Mouse (Mus musculus) intestine, postnatal 0 days (tissue): ENCODE results near the gene Syne1. TPM values are rescaled to one million over a fixed set of nuclear protein-coding genes. Genes with fewer than 3 reads are reported as not detected.

Source experiments
- ATAC-seq: fragments of 200-750 bp; cut with Nextera tagmentation; 2 replicates; pipeline ENCODE4 v1.8.0; 2017; ENCODE audit warnings: mild to moderate bottlenecking, moderate TSS enrichment, moderate library complexity
- H3K27ac ChIP-seq: fragments of 300-500 bp; sonication (generic); 2 replicates; pipeline ENCODE4 v1.5.1; 2014; ENCODE audit warnings: mild to moderate bottlenecking, low read depth, low read length, moderate library complexity
- H3K27me3 ChIP-seq: fragments of 300-500 bp; sonication (generic); replicated peaks from 2 replicates; pipeline ENCODE4 v1.6.1; 2014; ENCODE audit warnings: low read length, mixed read lengths; ENCODE audit not compliant: control insufficient read depth, insufficient read depth
- H3K36me3 ChIP-seq: fragments of 300-500 bp; sonication (generic); 2 replicates; pipeline ENCODE4 v1.6.1; 2014; ENCODE audit warnings: mild to moderate bottlenecking, moderate library complexity; ENCODE audit not compliant: control insufficient read depth, insufficient read depth
- H3K4me1 ChIP-seq: fragments of 300-500 bp; sonication (generic); replicated peaks from 2 replicates; pipeline ENCODE4 v1.6.1; 2014; ENCODE audit warnings: antibody characterized with exemption, low read length, mixed read lengths; ENCODE audit not compliant: control insufficient read depth, insufficient read depth
- H3K4me2 ChIP-seq: fragments of 300-500 bp; sonication (generic); replicated peaks from 2 replicates; pipeline ENCODE4 v1.6.1; 2014; ENCODE audit warnings: low read depth, mild to moderate bottlenecking, moderate library complexity
- H3K4me3 ChIP-seq: fragments of 300-500 bp; sonication (generic); 2 replicates; pipeline ENCODE4 v1.5.1; 2014; ENCODE audit warnings: low read depth, low read length
- H3K9ac ChIP-seq: fragments of 300-500 bp; sonication (generic); 2 replicates; pipeline ENCODE4 v1.6.1; 2014; ENCODE audit warnings: mild to moderate bottlenecking, low read depth, low read length
- H3K9me3 ChIP-seq: fragments of 300-500 bp; sonication (generic); 2 replicates; pipeline ENCODE4 v1.6.1; 2016; ENCODE audit warnings: mixed run types; ENCODE audit not compliant: control insufficient read depth
- CTCF ChIP-seq: sonication (generic); IDR thresholded peaks from 2 replicates; pipeline ENCODE4 v1.5.1; 2016; ENCODE audit warnings: low read depth, mild to moderate bottlenecking, control low read depth, antibody characterized with exemption, moderate library complexity
- WGBS: fragments of 180-500 bp; shearing (Covaris S2); extraction: QIAGEN DNeasy Blood & Tissue Kit; methylation state at CpG from one replicate; pipeline ENCODE4 v1.1.7; 2014; 5-methylcytosine and 5-hydroxymethylcytosine counted together
- polyA plus RNA-seq: library from polyadenylated mRNA; unstranded; fragments of >200 nt; fragmentation: Nextera tagmentation; extraction: Ambion mirVana; gene quantifications from 2 replicates; pipeline ENCODE4 v1.2.1, GENCODE M21; 2015

The Syne1 gene
- polyA plus RNA-seq, 1 experiment from 2014 or later, result 4.3 TPM

DNA sequence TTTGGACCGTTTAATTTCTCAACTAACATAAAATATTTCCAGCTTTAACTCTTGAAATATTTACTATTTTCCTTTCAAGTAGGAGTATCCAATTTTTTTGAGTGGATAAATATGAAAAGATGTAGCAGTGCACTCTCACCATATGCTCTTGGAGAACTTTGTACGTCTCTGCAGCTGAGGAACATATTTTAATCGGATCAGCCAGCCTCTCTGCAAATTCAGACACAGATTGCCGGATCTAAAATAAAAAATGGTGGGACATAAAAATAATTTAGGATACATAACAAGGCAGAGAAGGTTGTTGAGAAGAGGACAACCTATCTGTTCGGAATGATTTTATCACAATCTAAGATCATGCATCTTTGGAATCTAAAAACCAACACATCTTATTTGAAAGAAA, 218.5 kb downstream of the Syne1 start:
- Histone ChIP-seq H3K36me3 (no peaks in the 10 kb centered on the region), H3K27me3 (no peaks in the 10 kb centered on the region), H3K27ac (no peak overlapping the region), H3K4me3 (no peak overlapping the region), H3K4me2 (no peak overlapping the region), H3K9me3 (no peaks in the 10 kb centered on the region), H3K4me1 (no peaks in the 10 kb centered on the region), H3K9ac (no peak overlapping the region)
- no peak for TF ChIP-seq CTCF
- no peak for ATAC-seq
- 90% methylated on average over 5 of the region's 5 CpGs for WGBS

DNA sequence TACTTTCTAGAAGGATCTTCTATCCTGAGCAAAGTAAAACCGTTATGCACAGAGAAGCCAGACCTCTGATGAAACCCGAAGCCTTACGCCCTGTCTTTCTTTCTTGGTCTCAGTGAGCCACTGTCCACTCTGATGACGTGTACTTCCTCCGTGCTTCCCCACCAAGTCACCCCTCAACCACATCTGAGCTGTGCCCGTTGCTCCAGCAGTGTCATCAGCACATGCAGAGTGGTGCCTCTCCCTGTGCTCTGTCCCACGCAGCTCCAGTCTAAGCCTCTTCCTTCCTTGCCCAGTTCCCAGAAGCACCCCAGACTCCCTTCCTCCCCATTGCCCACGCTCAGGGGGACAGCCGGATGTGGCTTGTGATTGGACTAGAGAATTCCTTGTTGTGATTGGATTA, 224.6 kb downstream of the Syne1 start:
- no peak for ATAC-seq
- WGBS, result 67% methylated on average over 9 of the region's 9 CpGs
- no peak overlapping the region for H3K4me3 ChIP-seq

DNA sequence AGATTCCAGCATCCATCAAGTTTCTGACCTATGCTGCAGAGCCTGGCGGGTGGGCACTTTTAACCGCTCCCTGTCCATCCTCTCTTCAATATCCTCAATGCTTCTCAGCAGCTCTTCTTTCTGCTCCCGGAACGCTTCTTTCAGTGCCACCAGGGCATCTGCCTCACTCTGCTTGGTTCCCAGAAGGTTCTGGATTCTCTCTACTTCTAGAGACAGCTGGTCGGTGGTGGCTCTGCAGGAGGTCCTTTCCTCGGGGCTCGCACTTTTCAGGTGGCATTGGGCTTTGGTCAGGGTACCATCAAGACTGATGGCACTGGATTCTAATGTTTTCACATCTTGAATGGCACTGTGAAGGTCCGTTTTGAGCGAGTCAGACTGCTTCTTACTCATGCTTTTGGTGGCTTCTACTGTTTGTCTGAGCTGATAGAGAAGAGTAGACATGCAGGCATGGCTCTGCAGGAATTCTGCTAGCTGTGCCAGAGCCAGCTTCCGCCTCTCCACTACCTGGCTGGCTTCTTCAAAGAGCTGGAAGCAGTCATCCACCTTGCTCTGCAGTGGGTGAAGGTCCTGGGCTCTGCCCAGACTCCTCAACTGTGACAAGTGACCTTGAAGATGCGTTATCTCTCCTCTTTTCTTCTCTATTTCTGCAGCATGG, 227.4 kb downstream of the Syne1 start:
- Histone ChIP-seq H3K36me3 (no peaks in the 10 kb centered on the region), H3K27me3 (no peaks in the 10 kb centered on the region), H3K9ac (no peak overlapping the region), H3K4me3 (no peak overlapping the region), H3K27ac (no peak overlapping the region), H3K4me1 (no peaks in the 10 kb centered on the region), H3K9me3 (no peaks in the 10 kb centered on the region), H3K4me2 (no peak overlapping the region)
- 82% methylated on average over 11 of the region's 11 CpGs for WGBS
- no peak for ATAC-seq
- no peak for TF ChIP-seq CTCF

More for the DNA sequence above, 224.6 kb downstream of the Syne1 start:
- Histone ChIP-seq H3K36me3 (no peaks in the 10 kb centered on the region), H3K9ac (no peak overlapping the region), H3K27ac (no peak overlapping the region), H3K9me3 (no peaks in the 10 kb centered on the region), H3K4me2 (no peak overlapping the region), H3K4me1 (no peaks in the 10 kb centered on the region), H3K27me3 (no peaks in the 10 kb centered on the region)
- TF ChIP-seq CTCF, result no peak

DNA sequence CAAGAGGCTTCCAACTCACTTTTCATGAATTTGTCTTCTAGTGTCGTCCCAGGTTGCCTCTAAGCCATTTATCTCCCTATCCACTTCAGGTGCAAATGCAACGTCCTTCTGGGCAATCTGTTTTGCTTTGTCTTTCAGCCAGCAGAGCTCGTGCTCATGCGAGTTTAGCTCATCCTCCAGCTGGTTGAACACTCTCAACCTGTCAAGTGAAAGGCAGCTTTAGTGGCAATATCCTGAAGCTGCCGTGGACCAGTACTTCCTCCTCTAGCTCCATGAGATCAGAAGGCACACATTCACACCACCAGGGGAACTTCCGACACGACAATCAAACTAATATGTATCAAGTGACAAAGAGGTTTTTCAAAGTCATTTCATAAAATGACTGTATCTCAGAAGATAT, 228.7 kb downstream of the Syne1 start:
- 34% methylated on average over 7 of the region's 7 CpGs for WGBS

DNA sequence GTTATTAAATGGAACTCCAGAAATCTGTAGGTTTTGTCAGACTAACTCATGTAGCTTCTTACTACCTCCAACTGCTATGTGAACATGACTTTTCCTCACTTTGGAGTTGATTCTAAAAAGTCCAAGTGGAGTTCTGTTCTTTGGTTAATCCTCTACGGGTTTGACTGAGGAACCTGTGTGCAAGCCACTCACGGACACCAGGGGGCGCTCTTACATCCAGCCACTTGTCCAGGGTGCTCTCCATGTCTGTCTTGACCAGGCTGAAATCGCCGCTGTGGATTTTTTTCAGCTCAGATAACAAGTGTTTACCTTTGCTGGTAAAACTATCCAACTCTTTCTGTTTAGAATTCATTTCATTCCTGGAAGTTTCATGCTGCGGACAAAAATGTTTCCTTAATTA, 233.7 kb downstream of the Syne1 start:
- no peak overlapping the region for H3K4me2 ChIP-seq
- H3K9me3 ChIP-seq, result no peaks in the 10 kb centered on the region
- H3K4me1 ChIP-seq, result no peaks in the 10 kb centered on the region
- peak; percentile 84 for TF ChIP-seq CTCF
- no peak overlapping the region for H3K27ac ChIP-seq
- H3K9ac ChIP-seq, result no peak overlapping the region
- H3K36me3 ChIP-seq, result no peaks in the 10 kb centered on the region
- 6% methylated on average over 6 of the region's 6 CpGs for WGBS
- no peak for ATAC-seq
- H3K4me3 ChIP-seq, result no peak overlapping the region
- H3K27me3 ChIP-seq, result no peaks in the 10 kb centered on the region

More for the DNA sequence above, 228.7 kb downstream of the Syne1 start:
- Histone ChIP-seq H3K4me1 (no peaks in the 10 kb centered on the region), H3K27ac (no peak overlapping the region), H3K27me3 (no peaks in the 10 kb centered on the region), H3K9me3 (no peaks in the 10 kb centered on the region), H3K36me3 (no peaks in the 10 kb centered on the region), H3K4me3 (no peak overlapping the region), H3K4me2 (no peak overlapping the region), H3K9ac (no peak overlapping the region)
- no peak for ATAC-seq
- no peak for TF ChIP-seq CTCF

DNA sequence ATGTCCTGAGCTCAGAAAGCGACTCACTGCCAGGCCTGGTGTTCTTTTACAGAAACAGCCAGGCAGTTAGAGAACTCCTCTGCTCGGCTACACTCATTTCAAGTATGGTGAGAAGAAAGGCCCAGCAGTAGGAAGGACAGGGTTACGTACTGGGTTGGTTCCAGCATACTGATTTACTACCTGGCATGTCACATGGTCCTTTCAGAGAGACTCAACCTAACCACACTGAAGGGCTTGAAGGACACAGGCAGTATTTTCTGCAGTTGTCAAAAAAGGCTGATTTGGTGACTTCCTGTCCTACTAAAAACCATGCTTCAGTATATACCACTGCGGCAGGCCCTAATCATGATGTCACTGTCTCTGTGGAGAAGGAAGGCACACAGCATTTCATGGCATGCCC, 238.8 kb downstream of the Syne1 start:
- H3K4me1 ChIP-seq, result no peaks in the 10 kb centered on the region
- H3K9ac ChIP-seq, result no peak overlapping the region
- ATAC-seq, result no peak
- no peak for TF ChIP-seq CTCF
- H3K9me3 ChIP-seq, result no peaks in the 10 kb centered on the region
- H3K27me3 ChIP-seq, result no peaks in the 10 kb centered on the region
- H3K27ac ChIP-seq, result no peak overlapping the region
- H3K36me3 ChIP-seq, result no peaks in the 10 kb centered on the region
- 77% methylated on average over 4 of the region's 4 CpGs for WGBS
- H3K4me2 ChIP-seq, result no peak overlapping the region
- H3K4me3 ChIP-seq, result no peak overlapping the region
